Mouse (Mus musculus): ENCODE results near the gene Cdh22. TPM values are rescaled to one million over a fixed set of nuclear protein-coding genes. Genes with fewer than 3 reads are reported as not detected.
A peak's percentile ranks its signal among the peaks of the same experiment; 100 is the strongest.

The Cdh22 gene
- total RNA-seq, 2 experiments from 2014 or later: 0.08 to 0.18 TPM

DNA sequence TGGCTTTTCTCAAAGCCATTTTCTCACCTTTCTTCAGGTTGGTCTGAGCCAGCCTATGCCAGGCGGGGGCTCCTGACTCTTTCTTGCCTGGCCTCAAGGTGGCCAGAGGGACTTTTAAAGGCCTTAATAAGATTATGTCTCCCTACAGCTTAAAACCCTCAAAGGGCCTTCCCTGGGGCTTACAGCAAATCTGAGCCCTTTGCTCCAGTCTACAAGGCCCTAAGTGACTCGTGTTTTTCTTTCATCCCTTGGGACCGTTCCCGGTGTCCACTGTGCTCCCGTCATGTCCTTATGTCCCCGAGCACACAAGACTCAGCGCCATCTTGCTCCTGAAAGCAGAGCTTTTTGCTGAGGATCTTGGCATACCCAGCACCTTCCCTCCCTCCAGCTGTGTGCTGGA lies 153.4 kb downstream of the Cdh22 start:
- DNase-seq: no peak

DNA sequence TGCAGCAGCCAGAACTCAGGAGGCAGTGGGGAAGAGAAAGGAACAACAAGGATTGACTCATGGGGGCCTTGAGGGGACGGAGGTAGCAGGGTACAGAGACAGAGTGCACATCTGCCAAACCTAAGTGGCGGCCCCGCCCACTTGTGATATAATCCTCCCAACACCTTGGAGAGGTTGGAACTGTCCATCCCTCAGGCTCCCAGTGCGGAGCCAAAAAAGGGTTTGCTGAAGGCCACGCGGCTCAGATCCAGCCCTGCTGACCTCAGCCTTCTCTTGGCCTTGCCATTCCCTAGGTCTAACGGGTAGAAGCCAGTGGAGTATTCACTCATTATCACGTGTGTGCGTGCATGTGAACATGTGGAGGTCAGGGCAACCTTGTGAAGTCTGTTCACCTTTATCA lies 154.0 kb downstream of the Cdh22 start:
- no peak for DNase-seq

DNA sequence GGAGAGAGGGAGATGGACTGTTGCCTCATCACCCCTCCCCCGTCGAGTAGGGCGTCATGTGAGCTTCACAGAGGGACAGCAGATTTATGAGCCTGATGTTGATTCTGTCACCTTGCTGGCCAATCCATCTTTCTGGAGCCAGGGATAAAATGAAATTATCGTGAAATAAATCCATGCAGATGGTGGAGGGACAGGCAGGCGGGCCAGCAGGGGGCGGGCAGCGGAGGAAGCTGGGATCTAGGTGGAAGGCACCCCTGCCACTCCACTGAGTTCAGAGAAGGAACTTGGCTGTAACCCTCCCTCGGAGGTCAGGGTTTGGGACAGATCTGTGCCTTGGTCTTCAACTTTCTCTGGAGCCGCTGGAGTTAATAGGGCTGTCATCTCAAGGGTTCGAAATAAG lies 156.0 kb downstream of the Cdh22 start:
- DNase-seq: no peak

DNA sequence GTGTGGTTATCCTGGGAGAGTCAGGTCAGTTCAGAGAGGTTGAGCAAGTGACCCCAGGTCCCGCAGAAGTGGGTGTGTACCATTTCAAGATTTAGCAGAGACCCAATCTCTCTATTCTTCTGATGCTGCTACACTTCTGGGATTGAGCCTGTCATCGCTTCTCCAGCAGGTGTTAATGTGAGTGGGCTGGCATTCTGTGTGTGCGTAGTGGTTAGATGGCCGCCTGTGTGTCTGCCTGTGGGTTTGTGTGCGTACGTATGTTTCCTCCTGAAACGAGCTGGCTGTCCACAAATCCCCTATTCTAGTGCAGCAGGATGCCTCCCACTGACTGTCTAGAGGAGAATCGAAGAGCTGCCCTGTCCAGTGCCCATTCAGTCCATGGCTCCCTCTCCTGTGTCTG lies 156.6 kb downstream of the Cdh22 start:
- DNase-seq: no peak

DNA sequence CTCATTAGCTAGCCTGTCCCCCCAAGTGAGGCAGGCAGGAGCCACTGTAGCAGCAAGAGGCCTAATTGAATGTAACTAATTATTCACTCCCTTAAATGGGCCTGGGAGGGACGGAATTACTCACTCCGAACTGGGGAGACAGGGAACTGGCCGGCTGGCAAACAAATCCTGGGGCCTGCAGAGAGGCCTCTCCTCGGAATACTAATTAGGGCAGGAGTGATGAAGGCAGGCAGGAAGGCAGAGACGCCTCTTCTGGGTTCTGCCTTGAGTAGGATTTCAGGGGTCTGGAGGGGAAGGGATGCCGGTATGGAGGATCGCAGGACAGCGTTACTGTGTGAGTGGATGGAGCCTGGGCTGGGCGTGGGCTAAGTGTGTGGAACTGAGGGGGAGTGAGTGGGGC lies 157.6 kb downstream of the Cdh22 start:
- no peak for DNase-seq

DNA sequence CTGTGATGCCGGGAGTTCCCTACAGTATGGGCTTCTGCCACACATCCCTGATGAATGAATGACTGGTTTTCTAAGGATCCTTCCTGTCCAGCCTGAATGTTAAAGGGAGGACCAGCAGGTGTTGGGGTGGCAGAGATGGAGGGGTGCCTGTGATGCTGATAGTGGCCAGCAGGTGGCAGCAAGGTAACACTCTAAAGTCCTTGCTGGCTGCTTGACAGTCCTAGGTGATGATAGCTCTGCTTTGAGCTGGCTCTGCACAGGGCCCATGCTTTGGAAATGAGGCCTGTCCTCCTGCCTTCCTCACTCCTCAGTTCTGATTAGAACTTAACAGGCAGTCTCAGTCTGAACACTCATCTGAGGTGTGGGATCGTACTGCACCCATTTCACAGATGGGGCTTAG lies 159.7 kb downstream of the Cdh22 start:
- peak; percentile 41 for DNase-seq

DNA sequence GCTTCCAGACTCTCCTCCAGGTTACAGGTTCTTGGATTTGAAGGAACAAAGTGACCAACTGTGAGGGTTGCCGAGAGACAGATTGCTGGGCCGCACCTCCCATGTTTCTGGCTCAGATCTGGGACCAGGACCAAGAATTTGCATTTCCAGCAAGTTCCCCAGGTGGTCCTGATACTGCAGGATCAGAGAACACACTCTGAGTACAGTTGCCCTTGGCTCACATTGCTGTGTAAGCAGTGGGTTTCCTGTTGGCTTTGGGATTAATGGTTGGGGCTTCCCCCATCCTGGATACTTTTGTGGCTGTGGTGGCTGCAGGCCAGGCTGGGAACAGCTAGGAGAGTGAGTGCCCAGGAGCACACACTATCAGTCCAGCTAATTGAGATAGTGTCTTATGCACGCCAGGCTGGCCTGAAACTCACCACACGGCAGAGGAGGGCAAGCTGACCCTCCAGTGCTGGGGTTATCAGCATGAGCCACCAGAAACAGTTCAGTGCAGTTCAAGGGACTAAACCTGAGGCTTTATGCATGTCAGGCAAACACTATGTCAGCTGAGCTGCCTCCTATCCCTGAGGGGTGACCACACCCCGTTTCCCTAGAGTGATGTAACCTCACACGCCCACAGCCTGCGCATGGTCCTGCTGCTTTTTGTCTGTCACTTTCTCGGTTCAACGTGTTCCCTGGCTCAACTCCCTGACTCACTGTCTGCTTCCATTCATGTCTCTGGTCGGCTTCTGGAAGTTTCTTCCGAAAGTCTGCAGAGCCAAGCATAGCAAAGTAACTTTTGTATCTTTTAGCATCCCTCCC lies 160.4 kb downstream of the Cdh22 start:
- DNase-seq: no peak

DNA sequence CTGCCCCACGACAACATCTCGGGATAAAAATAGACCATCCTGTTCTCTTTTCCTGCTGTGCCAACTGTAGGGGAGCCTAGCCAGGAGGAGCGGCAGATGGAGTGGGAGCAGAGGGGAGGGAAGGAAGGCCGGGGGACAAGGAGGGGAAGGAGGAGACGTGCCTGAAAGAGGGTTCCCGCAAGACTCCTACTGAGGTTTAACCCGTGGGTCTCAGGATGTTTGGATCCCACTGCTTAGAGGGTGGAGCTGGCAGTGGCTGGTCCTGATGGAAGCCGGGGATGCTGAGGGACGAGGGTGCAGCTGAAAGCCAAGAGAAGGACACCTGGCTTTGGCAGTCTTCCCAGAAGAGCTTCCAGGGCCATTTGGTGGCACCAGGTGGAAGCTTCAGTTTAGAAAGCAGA lies 161.3 kb downstream of the Cdh22 start:
- DNase-seq: no peak

DNA sequence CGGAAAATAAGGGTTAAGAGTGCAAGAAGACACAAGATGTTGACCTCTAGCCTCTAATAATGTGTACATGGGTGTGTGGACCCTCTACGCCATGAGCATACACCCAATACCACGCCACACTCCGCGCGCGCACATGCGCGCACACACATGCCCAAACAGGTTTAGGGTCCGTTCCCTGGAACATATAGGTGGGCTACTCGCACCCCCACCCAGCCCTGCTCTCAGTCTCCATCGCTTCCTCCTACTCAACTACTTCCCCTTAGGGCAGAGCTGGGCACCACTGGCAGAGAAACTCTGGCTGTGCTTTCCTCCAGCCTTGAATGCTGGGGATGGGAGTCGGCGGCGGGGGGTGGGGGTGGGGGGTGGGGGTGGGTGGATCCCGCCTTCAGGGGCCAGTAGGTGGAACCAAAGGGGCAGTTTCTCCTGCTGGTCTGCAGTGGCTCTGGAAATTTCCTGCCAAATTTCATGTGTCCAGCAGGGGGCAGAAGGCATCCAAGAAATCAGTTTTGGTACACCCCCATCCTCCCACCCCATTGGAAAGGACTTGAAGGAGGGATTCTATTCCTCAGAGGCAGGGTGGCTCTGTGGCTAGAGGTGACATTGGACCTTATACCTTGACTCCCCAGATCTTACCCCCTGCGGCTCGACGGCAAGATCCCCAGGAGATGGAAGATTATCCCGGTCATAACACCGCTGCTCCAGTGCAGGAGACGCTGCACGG lies 164.4 kb downstream of the Cdh22 start:
- no peak for DNase-seq

DNA sequence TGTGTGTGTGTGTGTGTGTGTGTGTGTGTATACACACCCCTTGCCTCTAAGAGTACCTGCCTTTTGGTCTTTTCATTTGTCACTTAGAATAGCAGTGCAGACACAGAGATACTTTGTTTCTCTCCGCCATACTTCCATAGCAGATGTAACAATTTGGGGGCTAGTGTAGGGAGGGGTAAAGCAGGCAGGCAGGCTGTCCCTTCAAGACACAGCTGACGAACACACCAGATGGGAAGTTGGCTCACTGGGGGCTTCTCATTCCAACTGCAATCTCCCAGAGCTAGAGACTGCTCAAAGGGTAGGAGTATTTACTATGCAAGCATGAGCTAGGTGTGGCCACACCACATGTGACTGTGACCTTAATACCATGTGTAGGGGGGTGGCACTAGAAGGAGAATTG lies 165.8 kb downstream of the Cdh22 start:
- DNase-seq: no peak

DNA sequence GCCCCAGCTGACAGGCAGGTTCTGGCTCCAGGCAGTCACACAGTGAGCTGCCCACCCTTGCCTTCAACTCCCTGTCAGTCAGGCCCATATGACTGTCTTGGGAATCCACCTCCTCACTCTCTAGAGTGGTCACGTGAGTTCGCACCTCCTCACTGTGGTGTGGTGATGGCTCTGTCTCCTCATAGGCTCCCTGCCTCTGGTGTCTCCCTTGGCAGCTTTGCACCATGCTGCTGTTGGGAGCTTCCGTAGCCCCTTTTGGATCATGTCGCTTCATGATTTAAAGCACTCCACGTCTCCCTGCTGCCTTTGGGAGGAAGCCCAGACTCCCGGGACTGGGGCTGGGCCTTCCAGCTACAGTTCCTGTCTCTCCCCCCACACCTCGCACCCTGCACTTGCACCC lies 170.2 kb downstream of the Cdh22 start:
- DNase-seq: no peak

DNA sequence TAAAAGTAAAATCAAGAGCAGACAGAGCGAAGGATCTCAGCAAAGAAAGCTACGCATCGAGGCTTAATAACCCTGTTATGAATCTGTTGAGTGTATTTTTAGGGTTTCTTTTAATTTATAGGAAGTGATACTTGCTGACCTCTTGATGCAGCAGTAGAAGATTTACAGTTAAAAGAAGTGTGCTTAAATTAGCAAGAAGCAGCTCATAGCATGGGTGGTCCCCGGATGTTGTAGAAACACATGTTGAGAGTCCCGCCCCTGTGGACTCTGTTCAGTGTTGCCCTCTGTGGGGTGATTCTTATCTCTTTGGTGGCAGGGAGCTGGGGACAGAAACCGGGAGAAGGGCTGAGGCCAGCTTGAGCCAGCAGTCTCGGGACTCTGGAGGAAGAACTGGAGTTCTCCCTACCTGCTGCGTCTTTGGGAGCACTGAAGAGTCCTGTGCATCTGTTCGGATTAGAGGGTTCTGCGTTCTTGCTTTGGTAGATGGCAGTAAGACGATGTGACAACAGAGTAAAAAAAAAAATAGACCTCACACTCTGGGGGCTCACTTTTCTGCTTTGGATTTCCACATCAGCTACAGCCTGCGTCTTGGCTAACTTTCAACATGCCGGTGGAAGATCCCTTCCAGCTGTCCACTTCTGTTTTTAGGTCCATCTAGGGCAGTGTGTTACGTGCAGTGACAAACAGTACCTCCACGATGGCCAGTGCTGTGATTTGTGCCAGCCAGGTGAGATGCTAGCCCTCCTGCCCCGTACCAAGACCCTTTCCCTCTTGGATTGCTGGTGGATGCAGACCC lies 172.8 kb downstream of the Cdh22 start:
- DNase-seq: no peak

Other genes starting within 250 kb of the Cdh22 start
- 10 to 100 TPM in 1 of 2 experiments, 1 to 10 TPM in 1; 9.9 to 12.6 TPM for gene Ncoa5, start 200.0 kb downstream of the Cdh22 start, total RNA-seq (2021)
- gene Cd40, start 179.2 kb downstream of the Cdh22 start, total RNA-seq (2021): under 1 TPM; 0.48 to 0.84 TPM
- gene 1700025C18Rik, start 144.1 kb downstream of the Cdh22 start, total RNA-seq (2021): not detected
- 10 to 100 TPM; 16.0 to 17.0 TPM for gene Slc35c2, start 53.0 kb upstream of the Cdh22 start, total RNA-seq (2021)
- 10 to 100 TPM; 12.7 to 13.4 TPM for gene Elmo2, start 91.6 kb upstream of the Cdh22 start, total RNA-seq (2021)
- gene Zfp663, start 133.9 kb upstream of the Cdh22 start, total RNA-seq (2021): not detected
- 1 to 10 TPM; 1.9 to 2.0 TPM for gene Zfp334, start 153.4 kb upstream of the Cdh22 start, total RNA-seq (2021)
- gene Ocstamp, start 165.6 kb upstream of the Cdh22 start, total RNA-seq (2021): under 1 TPM in 1 of 2 experiments, not detected in 1; 0.08 TPM
- gene Slc13a3, start 238.4 kb upstream of the Cdh22 start, total RNA-seq (2021): under 1 TPM; 0.11 to 0.18 TPM

All from gastrocnemius, postnatal 25 days (tissue).